Mouse (Mus musculus): ENCODE measurements at regions not wholly inside any gene's neighbourhood (a gene's known extent, or its start where the extent isn't known, plus 50 kb on each side); places are given as distances from the start of the nearest gene placed in this dataset.

GRCm38 (mm10) chr3:62194421-62194820 is 143.7 kb upstream of the Arhgef26 start:
- TF ChIP-seq CTCF (IDR thresholded peaks at IDR 0.05; ENCODE audit: extremely low read depth, insufficient read depth, low read length) (no peak), POLR2A (IDR thresholded peaks at IDR 0.05; ENCODE audit: extremely low read depth, insufficient read depth, low read length) (no peak)
